Mouse (Mus musculus): Measurements from ENCODE around the gene Ncaph2. TPM values are rescaled to one million over a fixed set of nuclear protein-coding genes. Genes with fewer than 3 reads are reported as not detected.
A peak's percentile ranks its signal among the peaks of the same experiment; 100 is the strongest.

The Ncaph2 gene
- total and polyA plus RNA-seq, 2 experiments, result 26.9 to 63.9 TPM

DNA sequence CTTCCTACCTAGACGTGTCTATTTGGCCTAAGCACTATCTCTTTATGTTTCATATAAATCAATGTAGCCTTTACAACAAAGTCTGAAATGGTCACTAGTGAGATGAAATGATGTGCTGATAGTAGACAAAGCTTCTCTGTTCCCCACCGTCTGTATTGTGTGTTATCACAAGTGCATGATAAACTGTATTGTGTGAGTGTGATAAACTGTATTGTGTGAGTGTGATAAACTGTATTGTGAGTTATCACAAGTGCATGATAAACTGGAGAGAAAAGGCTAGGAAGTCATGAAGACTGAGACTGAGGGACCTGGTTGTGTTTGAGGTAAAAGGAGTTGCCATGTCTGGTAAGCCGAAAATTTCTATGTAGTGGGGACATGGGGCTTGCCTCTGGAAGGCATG lies 3.3 kb downstream of the Ncaph2 start:
- no peak overlapping the region for H3K9ac ChIP-seq (ENCODE audit: low read depth, low read length)
- no peak for DNase-seq (ENCODE audit: extremely low read depth, low read depth, low spot score)
- H3K36me3 ChIP-seq (ENCODE audit: control insufficient read depth, insufficient read depth, low read length), result peaks cover 12% of the 10 kb centered on the region; the same call in 1 of the 2 replicates
- H3K27ac ChIP-seq (replicated peaks; ENCODE audit: insufficient read depth, low read depth, low read length), result no peak overlapping the region
- WGBS, result 83% methylated on average over 3 of the region's 3 CpGs
- no peak overlapping the region for H3K4me3 ChIP-seq (ENCODE audit: insufficient read depth, low read depth, low read length)
- no peaks in the 10 kb centered on the region for H3K27me3 ChIP-seq (ENCODE audit: control insufficient read depth, insufficient read depth, low read length)
- peaks cover 3% of the 10 kb centered on the region for H3K4me1 ChIP-seq (ENCODE audit: control insufficient read depth, insufficient read depth, low read length)
- H3K79me2 ChIP-seq (ENCODE audit: control insufficient read depth, insufficient read depth, low read length), result peaks cover 16% of the 10 kb centered on the region; the same call in 1 of the 2 replicates
- no peak for TF ChIP-seq CTCF (IDR thresholded peaks at IDR 0.05; ENCODE audit: low read depth, low read length)
- no peak for TF ChIP-seq POLR2A (IDR thresholded peaks at IDR 0.05; ENCODE audit: extremely low read depth, insufficient read depth, low read length)

DNA sequence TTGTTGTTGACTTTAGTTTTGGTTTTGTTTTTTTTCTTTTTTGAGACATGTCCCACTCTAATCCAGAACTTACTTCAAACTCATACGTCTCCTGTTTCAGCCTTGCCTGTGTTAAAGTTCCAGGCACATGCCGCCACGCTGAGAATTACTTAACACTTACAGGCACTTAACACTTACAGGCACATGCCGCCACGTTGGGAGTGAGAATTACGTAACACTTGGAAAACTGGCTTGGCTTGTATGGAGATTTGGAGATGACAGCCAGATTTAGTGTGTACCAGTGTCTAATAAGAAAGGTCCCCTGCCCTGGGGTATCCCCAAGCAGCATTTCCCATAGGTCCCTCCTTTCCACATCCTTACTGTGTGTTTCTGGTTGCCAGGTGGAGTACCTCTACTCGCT lies 7.5 kb downstream of the Ncaph2 start:
- H3K36me3 ChIP-seq (ENCODE audit: control insufficient read depth, insufficient read depth, low read length), result peaks cover 35% of the 10 kb centered on the region
- no peaks in the 10 kb centered on the region for H3K27me3 ChIP-seq (ENCODE audit: control insufficient read depth, insufficient read depth, low read length)
- no peaks in the 10 kb centered on the region for H3K4me1 ChIP-seq (ENCODE audit: control insufficient read depth, insufficient read depth, low read length)
- peaks cover 3% of the 10 kb centered on the region; the same call in 1 of the 2 replicates for H3K79me2 ChIP-seq (ENCODE audit: control insufficient read depth, insufficient read depth, low read length)
- no peak overlapping the region for H3K4me3 ChIP-seq (ENCODE audit: insufficient read depth, low read depth, low read length)
- WGBS, result 70% methylated on average over 7 of the region's 7 CpGs
- no peak overlapping the region for H3K27ac ChIP-seq (replicated peaks; ENCODE audit: insufficient read depth, low read depth, low read length)
- H3K9ac ChIP-seq (ENCODE audit: low read depth, low read length), result no peak overlapping the region
- DNase-seq (ENCODE audit: extremely low read depth, low read depth, low spot score), result no peak
- no peak for TF ChIP-seq CTCF (IDR thresholded peaks at IDR 0.05; ENCODE audit: low read depth, low read length)
- no peak for TF ChIP-seq POLR2A (IDR thresholded peaks at IDR 0.05; ENCODE audit: extremely low read depth, insufficient read depth, low read length)

DNA sequence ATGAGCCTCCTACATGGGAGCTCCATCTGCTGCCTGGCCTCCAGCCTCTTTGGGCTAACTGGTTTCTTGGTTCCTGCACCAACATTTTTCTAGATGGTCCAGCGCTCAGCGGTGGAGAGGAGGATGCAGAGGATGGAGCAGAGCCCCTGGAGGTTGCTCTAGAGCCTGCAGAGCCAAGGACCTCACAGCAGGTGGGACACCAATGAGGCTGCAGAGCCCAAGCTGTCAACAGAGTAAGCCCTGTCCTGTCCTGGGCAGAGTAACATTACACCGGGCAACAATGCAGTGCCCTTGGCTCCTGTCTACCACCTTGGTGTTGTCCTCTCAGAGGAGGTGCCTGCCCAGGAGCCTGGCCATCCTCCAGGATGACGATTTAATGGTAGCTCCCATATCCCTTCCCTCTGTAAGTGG lies 9.6 kb downstream of the Ncaph2 start:
- Histone ChIP-seq H3K4me1 (ENCODE audit: control insufficient read depth, insufficient read depth, low read length) (no peaks in the 10 kb centered on the region), H3K79me2 (ENCODE audit: control insufficient read depth, insufficient read depth, low read length) (no peaks in the 10 kb centered on the region), H3K27ac (replicated peaks; ENCODE audit: insufficient read depth, low read depth, low read length) (no peak overlapping the region), H3K4me3 (ENCODE audit: insufficient read depth, low read depth, low read length) (no peak overlapping the region), H3K36me3 (ENCODE audit: control insufficient read depth, insufficient read depth, low read length) (peaks cover 35% of the 10 kb centered on the region), H3K27me3 (ENCODE audit: control insufficient read depth, insufficient read depth, low read length) (no peaks in the 10 kb centered on the region), H3K9ac (ENCODE audit: low read depth, low read length) (no peak overlapping the region)
- no peak for DNase-seq (ENCODE audit: extremely low read depth, low read depth, low spot score)
- no peak for TF ChIP-seq POLR2A (IDR thresholded peaks at IDR 0.05; ENCODE audit: extremely low read depth, insufficient read depth, low read length)
- no peak for TF ChIP-seq CTCF (IDR thresholded peaks at IDR 0.05; ENCODE audit: low read depth, low read length)
- WGBS, result 96% methylated on average over 4 of the region's 4 CpGs

DNA sequence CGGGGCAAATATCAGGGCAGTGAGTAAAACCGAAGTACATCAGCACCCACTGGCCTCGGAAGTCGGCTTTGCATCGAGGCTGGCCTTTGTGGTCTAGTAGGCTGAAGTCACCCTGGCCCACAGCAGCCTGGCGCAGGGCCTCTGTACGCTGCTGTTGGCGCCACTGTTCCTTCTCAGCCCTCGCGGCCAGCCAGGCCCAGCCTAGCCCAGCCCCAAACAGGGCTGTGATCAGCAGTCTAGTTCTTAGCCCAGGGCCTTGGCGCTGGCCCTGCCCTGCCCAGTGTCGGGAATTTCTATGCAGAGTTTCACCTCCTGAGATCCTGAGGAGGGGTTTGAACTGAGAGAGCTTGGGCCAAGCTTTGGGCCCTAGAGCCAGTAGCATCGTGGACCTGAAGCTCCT lies 16.5 kb downstream of the Ncaph2 start:
- no peak overlapping the region for H3K4me3 ChIP-seq (ENCODE audit: insufficient read depth, low read depth, low read length)
- H3K27ac ChIP-seq (replicated peaks; ENCODE audit: insufficient read depth, low read depth, low read length), result no peak overlapping the region
- peaks cover 4% of the 10 kb centered on the region; the same call in 1 of the 2 replicates for H3K79me2 ChIP-seq (ENCODE audit: control insufficient read depth, insufficient read depth, low read length)
- WGBS, result 71% methylated on average over 13 of the region's 13 CpGs
- peaks cover 8% of the 10 kb centered on the region; the same call in 1 of the 2 replicates for H3K36me3 ChIP-seq (ENCODE audit: control insufficient read depth, insufficient read depth, low read length)
- no peaks in the 10 kb centered on the region for H3K27me3 ChIP-seq (ENCODE audit: control insufficient read depth, insufficient read depth, low read length)
- no peak for TF ChIP-seq CTCF (IDR thresholded peaks at IDR 0.05; ENCODE audit: low read depth, low read length)
- DNase-seq (ENCODE audit: extremely low read depth, low read depth, low spot score), result no peak
- peaks cover 7% of the 10 kb centered on the region for H3K4me1 ChIP-seq (ENCODE audit: control insufficient read depth, insufficient read depth, low read length)
- H3K9ac ChIP-seq (ENCODE audit: low read depth, low read length), result no peak overlapping the region

DNA sequence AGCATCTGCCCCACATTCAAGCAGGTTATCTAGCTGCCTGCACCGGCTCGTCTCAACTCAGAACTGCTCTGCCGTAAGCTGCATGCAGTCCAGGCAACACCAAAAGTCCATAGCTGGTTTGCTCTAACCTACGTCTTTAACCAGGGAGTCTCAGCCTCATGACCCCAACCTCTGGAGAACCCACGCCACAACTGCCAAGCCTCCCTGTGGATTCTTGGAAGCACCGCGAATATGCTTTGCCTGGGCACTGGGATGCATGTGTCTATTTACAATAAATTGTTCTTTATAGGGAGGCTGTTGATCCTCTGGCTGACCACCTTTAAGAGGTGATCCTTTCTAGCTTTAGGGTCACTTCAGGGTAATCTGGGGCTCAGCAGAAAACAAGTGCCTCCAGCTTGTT lies 17.0 kb downstream of the Ncaph2 start:
- 73% methylated on average over 7 of the region's 7 CpGs for WGBS
- Histone ChIP-seq H3K4me1 (ENCODE audit: control insufficient read depth, insufficient read depth, low read length) (peaks cover 8% of the 10 kb centered on the region), H3K27ac (replicated peaks; ENCODE audit: insufficient read depth, low read depth, low read length) (no peak overlapping the region), H3K27me3 (ENCODE audit: control insufficient read depth, insufficient read depth, low read length) (no peaks in the 10 kb centered on the region), H3K79me2 (ENCODE audit: control insufficient read depth, insufficient read depth, low read length) (peaks cover 4% of the 10 kb centered on the region; the same call in 1 of the 2 replicates), H3K4me3 (ENCODE audit: insufficient read depth, low read depth, low read length) (no peak overlapping the region), H3K36me3 (ENCODE audit: control insufficient read depth, insufficient read depth, low read length) (peaks cover 8% of the 10 kb centered on the region; the same call in 1 of the 2 replicates), H3K9ac (ENCODE audit: low read depth, low read length) (no peak overlapping the region; the same call in 1 of the 2 replicates)
- DNase-seq (ENCODE audit: extremely low read depth, low read depth, low spot score), result no peak
- no peak for TF ChIP-seq POLR2A (IDR thresholded peaks at IDR 0.05; ENCODE audit: extremely low read depth, insufficient read depth, low read length)
- no peak for TF ChIP-seq CTCF (IDR thresholded peaks at IDR 0.05; ENCODE audit: low read depth, low read length)

DNA sequence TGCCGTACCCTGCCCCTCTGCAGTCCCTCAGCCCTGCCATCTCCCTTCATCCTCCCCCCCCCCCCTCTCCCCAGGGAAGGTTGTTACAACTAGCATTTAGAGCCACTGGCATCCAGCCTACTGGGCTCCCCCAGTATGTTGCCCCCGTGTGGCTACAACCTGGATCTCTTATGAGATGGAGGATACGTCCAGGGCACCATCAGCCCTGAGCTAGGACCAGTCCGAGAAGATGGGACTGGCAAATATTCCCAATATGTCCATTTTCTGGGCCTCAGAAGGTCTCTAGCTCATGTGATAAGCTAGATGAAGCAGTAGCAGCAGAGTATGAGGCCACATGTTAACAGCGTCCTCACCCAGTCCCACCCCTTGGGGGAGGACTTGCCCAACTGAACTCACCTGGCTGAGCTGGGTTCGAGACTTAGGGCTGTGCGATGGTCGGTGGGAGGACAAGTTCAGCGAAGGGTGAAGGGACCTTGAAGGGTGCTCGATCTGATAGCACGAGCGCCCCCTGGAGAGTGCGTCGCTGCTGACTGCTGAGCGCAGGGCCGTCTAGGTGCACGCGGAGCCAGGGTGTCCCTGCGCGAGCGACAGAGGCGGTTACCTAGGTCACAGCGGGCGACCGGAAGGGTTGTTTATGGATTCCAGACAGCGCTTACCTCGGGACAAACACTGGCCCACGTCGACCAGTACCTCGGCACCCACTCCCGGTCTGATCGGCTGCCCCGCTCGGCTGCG lies 17.7 kb downstream of the Ncaph2 start:
- WGBS, result under 1% methylated on average over 35 of the region's 35 CpGs
- peaks cover 15% of the 10 kb centered on the region for H3K4me1 ChIP-seq (ENCODE audit: control insufficient read depth, insufficient read depth, low read length)
- H3K36me3 ChIP-seq (ENCODE audit: control insufficient read depth, insufficient read depth, low read length), result peaks cover 6% of the 10 kb centered on the region; the same call in 1 of the 2 replicates
- peak overlapping the region; percentile 93 for H3K27ac ChIP-seq (replicated peaks; ENCODE audit: insufficient read depth, low read depth, low read length)
- peak overlapping the region; percentile 67 for H3K4me3 ChIP-seq (ENCODE audit: insufficient read depth, low read depth, low read length)
- peak overlapping the region; percentile 88 for H3K9ac ChIP-seq (ENCODE audit: low read depth, low read length)
- peaks cover 4% of the 10 kb centered on the region; the same call in 1 of the 2 replicates for H3K79me2 ChIP-seq (ENCODE audit: control insufficient read depth, insufficient read depth, low read length)
- H3K27me3 ChIP-seq (ENCODE audit: control insufficient read depth, insufficient read depth, low read length), result no peaks in the 10 kb centered on the region
- peak; percentile 77 for DNase-seq (ENCODE audit: extremely low read depth, low read depth, low spot score)
- TF ChIP-seq POLR2A (IDR thresholded peaks at IDR 0.05; ENCODE audit: extremely low read depth, insufficient read depth, low read length) (no peak), CTCF (IDR thresholded peaks at IDR 0.05; ENCODE audit: low read depth, low read length) (peak; percentile 81)
